Mouse (Mus musculus) layer of hippocampus, postnatal 14 days (tissue): ENCODE measurements around the gene Zbp1. TPM values are rescaled to one million over a fixed set of nuclear protein-coding genes. Genes with fewer than 3 reads are reported as not detected.

Experiments used
- DNase-seq, 2 experiments: peaks; one replicate each; pipeline ENCODE4 v3.0.0; 2021 to 2022; ENCODE audit warnings: low spot score in 2 of 2, mixed read lengths in 1 of 2
- total RNA-seq, 2 experiments: library from RNA; stranded (reverse); gene quantifications; 2 replicates each; pipeline ENCODE4 v1.2.3; 2021

Gene Zbp1
- total RNA-seq, 2 experiments from 2014 or later = not detected

DNA sequence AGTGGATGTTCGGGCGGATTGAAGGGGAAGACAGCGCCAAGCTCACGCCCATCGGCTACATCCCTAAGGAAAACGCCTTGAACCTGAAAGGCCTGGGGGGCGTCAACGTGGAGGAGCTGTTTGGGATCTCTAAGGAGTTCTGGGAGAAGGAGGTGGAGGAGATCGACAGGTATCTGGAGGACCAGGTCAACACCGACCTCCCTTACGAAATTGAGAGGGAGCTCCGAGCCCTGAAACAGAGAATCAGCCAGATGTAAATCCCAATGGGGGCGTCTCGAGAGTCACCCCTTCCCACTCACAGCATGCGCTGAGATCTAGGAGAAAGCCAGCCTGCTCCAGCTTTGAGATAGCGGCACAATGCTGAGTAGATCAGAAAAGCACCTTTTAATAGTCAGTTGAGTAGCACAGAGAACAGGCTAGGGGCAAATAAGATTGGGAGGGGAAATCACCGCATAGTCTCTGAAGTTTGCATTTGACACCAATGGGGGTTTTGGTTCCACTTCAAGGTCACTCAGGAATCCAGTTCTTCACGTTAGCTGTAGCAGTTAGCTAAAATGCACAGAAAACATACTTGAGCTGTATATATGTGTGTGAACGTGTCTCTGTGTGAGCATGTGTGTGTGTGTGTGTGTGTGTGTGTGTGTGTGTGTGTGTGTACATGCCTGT is 60.2 kb downstream of the Zbp1 start:
- DNase-seq = no peak

DNA sequence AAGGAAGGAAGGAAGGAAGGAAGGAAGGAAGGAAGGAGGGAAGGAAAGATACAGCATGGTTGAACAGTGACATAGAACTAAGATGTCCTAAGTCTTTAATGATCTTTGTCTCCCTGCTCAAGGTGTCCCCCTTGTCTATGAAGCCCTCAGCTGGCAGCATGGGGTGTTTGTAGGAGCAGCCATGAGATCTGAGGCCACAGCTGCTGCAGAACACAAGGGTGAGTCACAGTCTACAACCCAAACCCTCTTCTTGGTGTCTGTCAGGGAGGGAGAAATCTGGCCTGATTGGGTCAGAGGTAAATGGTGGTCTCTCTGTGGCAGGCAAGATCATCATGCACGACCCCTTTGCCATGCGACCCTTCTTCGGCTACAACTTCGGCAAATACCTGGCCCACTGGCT is 60.9 kb downstream of the Zbp1 start:
- no peak for DNase-seq

- no peak for DNase-seq
Observed at GRCm38 (mm10) chr2:173157376-173157775, 61.3 kb downstream of the Zbp1 start.

DNA sequence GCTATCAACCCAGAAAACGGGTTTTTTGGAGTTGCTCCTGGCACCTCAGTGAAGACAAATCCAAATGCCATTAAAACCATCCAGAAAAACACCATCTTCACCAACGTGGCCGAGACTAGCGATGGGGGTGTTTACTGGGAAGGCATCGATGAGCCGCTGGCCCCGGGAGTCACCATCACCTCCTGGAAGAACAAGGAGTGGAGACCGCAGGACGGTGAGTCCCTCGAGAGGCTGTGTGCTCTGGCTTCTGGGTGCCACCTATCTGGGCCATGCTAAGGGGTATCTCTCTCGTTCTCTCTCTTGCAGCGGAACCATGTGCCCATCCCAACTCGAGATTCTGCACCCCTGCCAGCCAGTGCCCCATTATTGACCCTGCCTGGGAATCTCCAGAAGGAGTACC is 61.8 kb downstream of the Zbp1 start:
- DNase-seq = no peak

Other genes with a start within 250 kb of the Zbp1 start
- under 1 TPM in 1 of 2 experiments, not detected in 1; 0.24 TPM for gene Spo11, start 241.2 kb downstream of the Zbp1 start, total RNA-seq
- 10 to 100 TPM; 71.8 to 75.5 TPM for gene Rae1, start 218.8 kb downstream of the Zbp1 start, total RNA-seq
- gene Rbm38, start 198.4 kb downstream of the Zbp1 start, total RNA-seq = 1 to 10 TPM; 4.1 to 6.6 TPM
- gene Ctcfl, start 99.4 kb downstream of the Zbp1 start, total RNA-seq = not detected
- not detected for gene Pck1, start 65.9 kb downstream of the Zbp1 start, total RNA-seq
- gene Pmepa1, start 57.6 kb upstream of the Zbp1 start, total RNA-seq = 10 to 100 TPM; 28.6 to 35.0 TPM